Mouse (Mus musculus): ENCODE measurements around the gene Col9a2.

DNA sequence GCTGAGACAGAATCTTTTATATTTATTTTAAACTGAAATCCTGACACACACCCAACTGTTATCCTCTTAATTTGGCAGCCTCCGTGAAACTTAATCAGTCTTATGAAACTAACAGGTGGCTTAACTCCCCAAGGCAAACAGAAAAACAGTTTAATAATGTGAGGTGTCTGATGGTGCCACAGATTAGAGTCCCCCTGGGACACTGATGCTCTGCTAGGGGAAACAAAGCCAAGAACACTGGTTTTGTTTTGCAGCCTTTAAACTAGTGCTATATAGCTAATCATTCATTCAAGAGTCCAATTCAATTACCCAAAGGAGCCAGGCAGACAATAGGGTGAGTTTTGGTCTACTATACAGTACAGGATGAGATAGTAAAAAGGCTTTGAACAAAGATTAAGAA lies 41.2 kb downstream of the Col9a2 start:
- no peak for TF ChIP-seq GATA1 (IDR thresholded peaks at IDR 0.05; ENCODE audit: borderline replicate concordance, low read length)
- no peak for TF ChIP-seq CTCF (IDR thresholded peaks at IDR 0.05; ENCODE audit: low read depth, low read length)
- no peak for TF ChIP-seq GATA2 (IDR thresholded peaks at IDR 0.05; ENCODE audit: borderline replicate concordance, low read depth, low read length)
- no peak for TF ChIP-seq POLR2AphosphoS5 (IDR thresholded peaks at IDR 0.05; ENCODE audit: insufficient replicate concordance, low read depth, low read length)
